Mouse (Mus musculus): Measurements from ENCODE around the gene Mroh3.

DNA sequence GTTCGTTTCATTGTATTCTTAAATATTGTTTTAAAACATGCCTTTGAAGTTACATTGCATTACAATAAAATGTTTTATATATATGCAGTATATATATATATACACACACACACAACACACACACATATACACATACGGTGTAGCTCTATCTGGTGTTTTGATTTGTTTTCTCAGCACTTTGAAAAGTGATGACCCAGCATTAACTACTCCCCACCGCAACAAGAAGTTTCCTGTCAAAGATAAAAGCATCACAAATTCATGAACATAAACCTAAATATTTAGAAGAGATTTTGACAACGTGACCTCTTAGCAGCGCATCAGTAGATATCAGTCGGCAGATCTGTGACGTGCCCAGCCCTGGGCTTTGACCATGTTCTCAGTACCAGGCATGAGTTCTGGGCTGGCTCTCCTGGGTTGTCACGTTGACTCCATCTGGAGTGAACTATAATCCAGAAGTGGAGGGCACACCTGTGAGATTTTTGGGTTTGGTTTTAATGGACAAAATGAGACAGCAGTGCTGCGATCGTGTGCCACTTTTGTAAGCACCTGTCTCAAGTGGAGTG is 42.0 kb upstream of the Mroh3 start:
- TF ChIP-seq EP300 (IDR thresholded peaks at IDR 0.05; ENCODE audit: insufficient read depth, low read depth, low read length) (no peak), CTCF (IDR thresholded peaks at IDR 0.05) (no peak), POLR2A (IDR thresholded peaks at IDR 0.05; ENCODE audit: insufficient read depth, low read depth, low read length) (no peak)

All from heart, adult 2 months (tissue).